In the genomic region with DNA sequence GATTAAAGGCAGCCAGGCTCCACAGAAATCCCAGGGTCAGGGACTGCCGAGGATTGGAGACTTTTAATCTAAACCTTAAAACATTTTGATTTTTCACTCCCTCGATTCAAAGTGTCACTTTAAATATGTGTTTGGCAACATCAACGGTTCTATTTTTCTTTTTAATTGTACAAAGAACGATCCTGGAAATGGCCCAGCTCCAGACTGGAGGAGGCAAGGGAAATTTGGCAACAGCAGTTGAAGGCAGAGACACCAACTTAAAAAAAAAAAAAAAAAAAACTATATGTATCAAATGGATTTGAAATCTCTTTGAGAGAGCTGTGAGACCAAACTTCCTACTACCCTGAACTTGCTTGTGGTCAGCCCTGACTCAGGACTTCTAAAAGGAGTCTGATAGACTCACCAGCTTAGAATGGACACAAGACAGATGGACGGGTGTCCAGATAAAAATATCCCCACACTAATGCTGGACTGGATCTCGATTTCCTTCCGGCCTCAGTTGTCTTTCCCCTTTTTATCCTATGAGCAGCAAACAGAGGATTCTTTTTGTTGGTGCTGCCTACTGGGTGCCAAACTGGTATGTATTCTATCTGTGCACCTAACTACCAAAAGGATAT, we compare ENCODE assay signal across 19 mouse cellular contexts. TPM values are rescaled to one million over a fixed set of nuclear protein-coding genes. Genes with fewer than 3 reads are reported as not detected.
A peak's percentile ranks its signal among the peaks of the same experiment; 100 is the strongest.
DNase-seq lines count a peak whose midpoint lies in the region; ATAC-seq and TF ChIP-seq lines count a peak whose summit lies in the region.
"Had no signal": no experiment of that assay in that cellular context is flagged by ENCODE, and none has a peak within 500 bp of the region (broad histone marks: within the 10 kb centered on the region; RNA-seq: fewer than 3 reads in every experiment).

No protein-coding gene starts in this region.

- 0 out of 2 replicates have a peak overlapping the region, but pooled peaks have one; percentile 22 for H3K27ac ChIP-seq in embryonic facial prominence, embryonic 15.5 days (replicated peaks)
- no peak overlapping the region for H3K27ac ChIP-seq in embryonic facial prominence, embryonic 10.5 days (replicated peaks)
- 0 out of 2 replicates have a peak overlapping the region, but pooled peaks have one; percentile 3 for H3K27ac ChIP-seq in stomach, embryonic 15.5 days
- H3K27ac ChIP-seq in stomach, postnatal 0 days (replicated peaks): no peak overlapping the region
- H3K27ac ChIP-seq: hindbrain, embryonic 15.5 days had no signal

- no peaks in the 10 kb centered on the region for H3K36me3 ChIP-seq in embryonic facial prominence, embryonic 15.5 days
- H3K36me3 ChIP-seq in embryonic facial prominence, embryonic 10.5 days (replicated peaks): no peaks in the 10 kb centered on the region
- no peaks in the 10 kb centered on the region for H3K36me3 ChIP-seq in stomach, embryonic 15.5 days
- H3K36me3 ChIP-seq in stomach, postnatal 0 days (ENCODE audit: control insufficient read depth, insufficient read depth, low read length): no peaks in the 10 kb centered on the region
- H3K36me3 ChIP-seq: heart, embryonic 12.5 days; hindbrain, embryonic 15.5 days had no signal

- H3K9me3 ChIP-seq in embryonic facial prominence, embryonic 15.5 days (replicated peaks): no peaks in the 10 kb centered on the region
- no peaks in the 10 kb centered on the region for H3K9me3 ChIP-seq in embryonic facial prominence, embryonic 10.5 days
- no peaks in the 10 kb centered on the region for H3K9me3 ChIP-seq in stomach, embryonic 15.5 days
- H3K9me3 ChIP-seq in stomach, postnatal 0 days (ENCODE audit: control insufficient read depth, low read length): no peaks in the 10 kb centered on the region
- H3K9me3 ChIP-seq: heart, embryonic 12.5 days; hindbrain, embryonic 15.5 days; megakaryocyte, embryonic 14.5 days had no signal

- 66% methylated on average over 7 of the region's 7 CpGs for WGBS in embryonic facial prominence, embryonic 15.5 days
- WGBS in embryonic facial prominence, embryonic 10.5 days: 84% methylated on average over 7 of the region's 7 CpGs
- 54% methylated on average over 7 of the region's 7 CpGs for WGBS in stomach, embryonic 15.5 days
- WGBS in stomach, postnatal 0 days: 44% methylated on average over 7 of the region's 7 CpGs

- DNase-seq in embryonic facial prominence, embryonic 10.5 days (ENCODE audit: low spot score): no peak
- peak; percentile 59 for DNase-seq in layer of hippocampus, adult 11-12 months (ENCODE audit: low spot score)
- no peak for DNase-seq in layer of hippocampus, adult 9-10 months (ENCODE audit: low spot score)
- DNase-seq in stomach, postnatal 0 days (ENCODE audit: low spot score): no peak
- peak; percentile 76 for DNase-seq in skeletal muscle tissue, adult 2 months (ENCODE audit: low read depth, low spot score)
- no peak for DNase-seq in thymus, postnatal 0 days (ENCODE audit: low spot score)
- DNase-seq: adrenal gland, postnatal 10 days; heart, postnatal 36 days; liver, postnatal 0 days; thymus, postnatal 14 days had no signal

- no peak for ATAC-seq in embryonic facial prominence, embryonic 15.5 days (ENCODE audit: insufficient number of reproducible peaks, low FRiP score, low TSS enrichment, low read depth)
- ATAC-seq in stomach, embryonic 15.5 days (ENCODE audit: insufficient read depth, low FRiP score, low read depth): no peak
- ATAC-seq in stomach, postnatal 0 days (ENCODE audit: low FRiP score, low TSS enrichment): no peak
- ATAC-seq: intestine, embryonic 16.5 days; liver, postnatal 0 days; midbrain, embryonic 16.5 days had no signal

- no peak for TF ChIP-seq CTCF in stomach, postnatal 0 days (IDR thresholded peaks at IDR 0.05; ENCODE audit: low read depth)

- H3K27me3 ChIP-seq in embryonic facial prominence, embryonic 15.5 days: no peaks in the 10 kb centered on the region
- H3K27me3 ChIP-seq in embryonic facial prominence, embryonic 10.5 days (replicated peaks; ENCODE audit: low read depth, poor library complexity, severe bottlenecking): no peaks in the 10 kb centered on the region
- H3K27me3 ChIP-seq in stomach, embryonic 15.5 days (replicated peaks): no peaks in the 10 kb centered on the region
- H3K27me3 ChIP-seq in stomach, postnatal 0 days (ENCODE audit: control insufficient read depth, insufficient read depth, low read length): no peaks in the 10 kb centered on the region
- H3K27me3 ChIP-seq: heart, embryonic 12.5 days; hindbrain, embryonic 15.5 days had no signal

- H3K4me1 ChIP-seq in embryonic facial prominence, embryonic 15.5 days: peaks cover 10% of the 10 kb centered on the region
- peaks cover 9% of the 10 kb centered on the region; the same call in 1 of the 2 replicates for H3K4me1 ChIP-seq in embryonic facial prominence, embryonic 10.5 days
- H3K4me1 ChIP-seq in stomach, embryonic 15.5 days: peaks cover 8% of the 10 kb centered on the region
- H3K4me1 ChIP-seq in stomach, postnatal 0 days (replicated peaks; ENCODE audit: control insufficient read depth, insufficient read depth): no peaks in the 10 kb centered on the region

- H3K4me3 ChIP-seq in embryonic facial prominence, embryonic 15.5 days (replicated peaks): no peak overlapping the region
- H3K4me3 ChIP-seq in embryonic facial prominence, embryonic 10.5 days: no peak overlapping the region
- H3K4me3 ChIP-seq in stomach, embryonic 15.5 days (replicated peaks): no peak overlapping the region
- no peak overlapping the region for H3K4me3 ChIP-seq in stomach, postnatal 0 days (ENCODE audit: low read depth, low read length)
- H3K4me3 ChIP-seq: heart, embryonic 12.5 days; hindbrain, embryonic 15.5 days had no signal

- no peak overlapping the region for H3K9ac ChIP-seq in embryonic facial prominence, embryonic 15.5 days
- H3K9ac ChIP-seq in stomach, embryonic 15.5 days: no peak overlapping the region
- no peak overlapping the region for H3K9ac ChIP-seq in stomach, postnatal 0 days (ENCODE audit: low read length)
- H3K9ac ChIP-seq: heart, embryonic 12.5 days; hindbrain, embryonic 15.5 days; liver, postnatal 0 days had no signal

- TF ChIP-seq EP300 in stomach, postnatal 0 days (optimal IDR thresholded peaks at IDR 0.05): no peak

- no peak overlapping the region for H3K4me2 ChIP-seq in embryonic facial prominence, embryonic 15.5 days (replicated peaks)
- H3K4me2 ChIP-seq in stomach, embryonic 15.5 days: no peak overlapping the region
- no peak overlapping the region for H3K4me2 ChIP-seq in stomach, postnatal 0 days (replicated peaks; ENCODE audit: low read depth)
- H3K4me2 ChIP-seq: hindbrain, embryonic 15.5 days had no signal

RNA-seq across cellular contexts. Expression of a gene that starts 5.9 kb away (rescaled TPM):
- 16.8 and 17.3 TPM in 2 replicates for polyA plus RNA-seq in embryonic facial prominence, embryonic 15.5 days (2015; fragmentation: Nextera tagmentation; extraction: Ambion mirVana)
- 8.4 and 8.7 TPM in 2 replicates for polyA plus RNA-seq in embryonic facial prominence, embryonic 10.5 days (2016; fragmentation: Nextera tagmentation; extraction: Ambion mirVana)
- polyA plus RNA-seq in stomach, embryonic 15.5 days (2015; fragmentation: Nextera tagmentation; extraction: Ambion mirVana): 20.0 and 20.3 TPM in 2 replicates
- polyA plus RNA-seq in stomach, postnatal 0 days (2015; fragmentation: Nextera tagmentation; extraction: Ambion mirVana): 29.6 TPM in 2 replicates
- 16.1 and 17.3 TPM in 2 replicates for polyA plus RNA-seq in thymus, postnatal 0 days (2015; fragmentation: Nextera tagmentation; extraction: Ambion mirVana)

RNA-seq across cellular contexts. Expression of a gene that starts 19.4 kb away (rescaled TPM):
- polyA plus RNA-seq in embryonic facial prominence, embryonic 15.5 days (2015; fragmentation: Nextera tagmentation; extraction: Ambion mirVana): 42.9 and 43.9 TPM in 2 replicates
- 88.1 and 92.1 TPM in 2 replicates for polyA plus RNA-seq in embryonic facial prominence, embryonic 10.5 days (2016; fragmentation: Nextera tagmentation; extraction: Ambion mirVana)
- 29.6 and 31.7 TPM in 2 replicates for polyA plus RNA-seq in stomach, embryonic 15.5 days (2015; fragmentation: Nextera tagmentation; extraction: Ambion mirVana)
- 15.3 and 15.5 TPM in 2 replicates for polyA plus RNA-seq in stomach, postnatal 0 days (2015; fragmentation: Nextera tagmentation; extraction: Ambion mirVana)
- polyA plus RNA-seq in thymus, postnatal 0 days (2015; fragmentation: Nextera tagmentation; extraction: Ambion mirVana): 29.6 and 31.8 TPM in 2 replicates

RNA-seq across cellular contexts. Expression of a gene that starts 37.8 kb away (rescaled TPM):
- polyA plus RNA-seq in embryonic facial prominence, embryonic 15.5 days (2015; fragmentation: Nextera tagmentation; extraction: Ambion mirVana): 4.7 and 11.2 TPM in 2 replicates
- not detected in 2 replicates for polyA plus RNA-seq in embryonic facial prominence, embryonic 10.5 days (2016; fragmentation: Nextera tagmentation; extraction: Ambion mirVana)
- polyA plus RNA-seq in stomach, embryonic 15.5 days (2015; fragmentation: Nextera tagmentation; extraction: Ambion mirVana): 0.54 TPM in 1 of 2 replicates, not detected in the other
- 0.41 TPM in 1 of 2 replicates, not detected in the other for polyA plus RNA-seq in stomach, postnatal 0 days (2015; fragmentation: Nextera tagmentation; extraction: Ambion mirVana)
- polyA plus RNA-seq in thymus, postnatal 0 days (2015; fragmentation: Nextera tagmentation; extraction: Ambion mirVana): 0.58 and 0.60 TPM in 2 replicates
- polyA plus RNA-seq: heart, embryonic 12.5 days; limb, embryonic 14.5 days; liver, postnatal 0 days; neural tube, embryonic 11.5 days had no signal

RNA-seq across cellular contexts. Expression of a gene that starts 59.2 kb away (rescaled TPM):
- 19.4 and 21.2 TPM in 2 replicates for polyA plus RNA-seq in embryonic facial prominence, embryonic 15.5 days (2015; fragmentation: Nextera tagmentation; extraction: Ambion mirVana)
- 11.3 and 11.9 TPM in 2 replicates for polyA plus RNA-seq in embryonic facial prominence, embryonic 10.5 days (2016; fragmentation: Nextera tagmentation; extraction: Ambion mirVana)
- polyA plus RNA-seq in stomach, embryonic 15.5 days (2015; fragmentation: Nextera tagmentation; extraction: Ambion mirVana): 12.9 and 14.2 TPM in 2 replicates
- polyA plus RNA-seq in stomach, postnatal 0 days (2015; fragmentation: Nextera tagmentation; extraction: Ambion mirVana): 8.0 and 9.1 TPM in 2 replicates
- polyA plus RNA-seq in thymus, postnatal 0 days (2015; fragmentation: Nextera tagmentation; extraction: Ambion mirVana): 33.2 and 35.9 TPM in 2 replicates

Comparison
In these comparisons a context has a peak if more than half of its experiments do, and no peak if none do; other contexts are left out.
1. H3K27ac ChIP-seq: peak in embryonic facial prominence, embryonic 15.5 days (single experiment) and stomach, embryonic 15.5 days (single experiment); none in embryonic facial prominence, embryonic 10.5 days (single experiment) and stomach, postnatal 0 days (single experiment).
2. DNase-seq: peak in layer of hippocampus, adult 11-12 months (single experiment) and skeletal muscle tissue, adult 2 months (single experiment); none in embryonic facial prominence, embryonic 10.5 days (single experiment), layer of hippocampus, adult 9-10 months (single experiment), stomach, postnatal 0 days (single experiment) and thymus, postnatal 0 days (single experiment).